Mouse (Mus musculus) WW6 (cell line): ENCODE data around the gene Mdm2.
"Not testable (repeated sequence)": the region's sequence is repeated elsewhere in the genome, so short reads cannot be mapped to it uniquely, and the experiment has no call there.

Experiments used
- DNase-seq: peaks from one replicate; pipeline ENCODE4 v3.0.0-alpha.2; 2013; ENCODE audit warnings: low read depth, low spot score

Mdm2 gene

GRCm38 (mm10) chr10:117732962-117733592, 22.5 kb upstream of the Mdm2 start:
- no peak for DNase-seq

GRCm38 (mm10) chr10:117732184-117732583, 21.6 kb upstream of the Mdm2 start:
- no peak for DNase-seq

GRCm38 (mm10) chr10:117731244-117732101, 20.9 kb upstream of the Mdm2 start:
- DNase-seq, result no peak

GRCm38 (mm10) chr10:117730637-117731203, 20.2 kb upstream of the Mdm2 start:
- DNase-seq, result no peak

DNA sequence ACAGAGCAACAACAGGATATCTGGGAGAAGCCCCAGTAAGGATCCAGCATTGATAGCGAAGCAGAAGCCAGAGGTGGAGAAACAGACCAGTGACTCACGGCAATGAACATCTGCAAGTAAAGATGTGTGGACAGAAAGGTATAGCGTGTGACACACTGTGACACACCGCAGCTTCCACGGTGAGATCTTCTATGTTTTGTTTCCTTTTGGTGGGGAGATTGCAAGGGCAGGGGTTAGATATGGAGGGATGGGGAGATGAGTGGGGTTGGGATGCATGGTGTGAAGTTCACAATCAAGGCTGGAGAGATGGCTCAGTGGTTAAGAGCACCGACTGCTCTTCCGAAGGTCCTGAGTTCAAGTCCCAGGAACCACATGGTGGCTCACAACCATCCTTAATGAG, 19.6 kb upstream of the Mdm2 start:
- no peak for DNase-seq

DNA sequence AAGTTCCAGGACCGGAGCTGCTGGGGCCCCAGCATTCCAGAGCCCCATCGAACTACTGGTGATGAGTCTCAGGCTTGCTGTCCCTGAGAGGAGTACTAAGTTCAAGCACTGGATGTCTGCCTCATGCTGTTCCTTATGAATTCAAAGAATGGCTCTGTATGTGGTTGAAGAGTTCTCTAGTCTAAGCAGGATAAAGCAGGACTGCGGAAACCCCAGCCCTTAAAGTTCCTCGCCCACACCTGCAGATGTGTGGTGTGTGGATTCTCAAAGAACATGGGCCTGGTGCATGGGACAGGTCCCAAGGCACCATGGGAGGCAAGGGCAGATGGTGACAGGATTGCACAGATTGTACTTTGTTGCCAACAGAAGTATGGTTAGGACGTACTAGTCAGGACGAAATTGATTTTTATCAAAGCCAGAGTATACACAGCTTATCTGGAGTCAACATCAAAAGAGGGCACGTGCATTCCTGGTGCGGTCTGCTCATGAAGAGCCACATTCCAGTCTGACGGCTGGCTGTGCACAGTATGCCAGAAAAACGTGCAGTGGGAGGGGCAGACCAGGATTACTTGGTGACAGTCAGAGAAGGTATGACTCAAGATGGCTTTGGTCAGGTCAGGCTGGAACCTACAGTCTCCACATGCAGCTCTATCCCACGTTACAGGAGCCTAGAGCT, 18.7 kb upstream of the Mdm2 start:
- no peak for DNase-seq

GRCm38 (mm10) chr10:117728574-117728973, 18.0 kb upstream of the Mdm2 start:
- no peak for DNase-seq

GRCm38 (mm10) chr10:117727518-117728110, 17.1 kb upstream of the Mdm2 start:
- no peak for DNase-seq

DNA sequence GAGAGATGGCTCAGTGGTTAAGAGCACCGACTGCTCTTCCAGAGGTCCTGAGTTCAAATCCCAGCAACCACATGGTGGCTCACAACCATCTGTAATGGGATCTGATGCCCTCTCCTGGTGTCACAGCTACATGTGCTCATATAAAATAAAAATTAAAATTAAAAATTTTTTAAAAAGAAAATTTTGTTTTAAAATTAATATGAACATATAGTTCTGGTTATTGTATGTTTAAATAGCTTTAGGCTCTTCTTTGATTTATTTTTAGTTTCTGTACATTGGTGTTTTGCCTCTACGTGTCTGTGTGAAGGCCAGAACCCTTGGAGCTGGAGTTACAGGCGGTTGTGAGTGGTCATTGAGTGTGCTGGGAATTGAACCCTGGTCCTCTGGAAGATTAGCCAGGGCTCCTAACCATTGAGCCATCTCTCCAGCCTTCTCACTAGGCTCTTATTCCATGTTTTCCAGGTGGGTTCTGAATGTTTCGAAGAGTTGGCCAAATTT, 16.4 kb upstream of the Mdm2 start:
- DNase-seq, result no peak

GRCm38 (mm10) chr10:117726350-117726749, 15.8 kb upstream of the Mdm2 start:
- no peak for DNase-seq

DNA sequence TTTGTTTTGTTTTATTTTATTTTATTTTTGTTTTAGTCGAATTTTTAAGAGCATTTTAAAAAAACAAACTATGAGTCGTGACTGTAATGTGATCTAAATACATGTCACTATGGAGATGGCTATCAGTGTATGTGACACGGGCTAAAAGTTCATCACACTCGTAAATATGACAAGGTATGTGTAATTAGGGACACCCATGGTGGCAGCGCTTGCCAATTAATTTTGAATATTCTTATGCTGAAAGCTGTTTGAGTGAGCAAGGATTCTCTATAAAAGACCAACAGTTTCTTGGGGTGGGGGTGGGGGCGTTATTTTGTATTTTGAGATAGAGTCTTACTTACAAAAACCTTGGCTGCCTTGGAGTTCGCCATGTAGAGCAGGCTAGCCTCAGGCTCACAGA, 15.1 kb upstream of the Mdm2 start:
- no peak for DNase-seq

- DNase-seq, result no peak
These were observed 14.3 kb upstream of the Mdm2 start for GRCm38 (mm10) chr10:117724804-117725361.

GRCm38 (mm10) chr10:117724136-117724718, 13.7 kb upstream of the Mdm2 start:
- DNase-seq, result no peak

- DNase-seq, result no peak
These were observed 7.9 kb upstream of the Mdm2 start for GRCm38 (mm10) chr10:117718161-117719119.

GRCm38 (mm10) chr10:117717583-117717982, 7.0 kb upstream of the Mdm2 start:
- DNase-seq, result no peak

DNA sequence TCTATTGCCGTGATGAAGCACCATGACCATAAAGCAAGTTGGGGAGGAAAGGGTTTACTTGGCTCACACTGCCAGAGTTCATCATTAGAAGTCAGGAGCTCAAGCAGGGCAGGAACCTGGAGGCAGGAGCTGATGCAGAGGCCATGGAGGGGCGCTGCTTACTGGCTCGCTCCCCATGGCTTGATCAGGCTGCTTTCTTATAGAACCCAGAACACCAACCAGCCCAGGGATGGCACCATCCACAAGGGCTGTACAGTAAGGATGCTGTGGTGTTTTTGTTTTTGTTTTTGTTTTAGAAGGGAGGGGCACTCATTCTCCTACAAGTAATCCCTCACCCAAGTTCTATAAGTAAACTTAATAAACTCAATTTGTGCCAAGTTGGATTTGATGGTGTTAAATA, 6.1 kb upstream of the Mdm2 start:
- DNase-seq, result no peak

GRCm38 (mm10) chr10:117715654-117716053, 5.1 kb upstream of the Mdm2 start:
- not testable (repeated sequence) for DNase-seq

- DNase-seq, result no peak
These were observed 4.5 kb upstream of the Mdm2 start for GRCm38 (mm10) chr10:117714928-117715500.

GRCm38 (mm10) chr10:117714048-117714545, 3.5 kb upstream of the Mdm2 start:
- DNase-seq, result no peak
